Mouse (Mus musculus): Measurements from ENCODE around the gene Asb1.
A peak's percentile ranks its signal among the peaks of the same experiment; 100 is the strongest.

Asb1 gene

DNA sequence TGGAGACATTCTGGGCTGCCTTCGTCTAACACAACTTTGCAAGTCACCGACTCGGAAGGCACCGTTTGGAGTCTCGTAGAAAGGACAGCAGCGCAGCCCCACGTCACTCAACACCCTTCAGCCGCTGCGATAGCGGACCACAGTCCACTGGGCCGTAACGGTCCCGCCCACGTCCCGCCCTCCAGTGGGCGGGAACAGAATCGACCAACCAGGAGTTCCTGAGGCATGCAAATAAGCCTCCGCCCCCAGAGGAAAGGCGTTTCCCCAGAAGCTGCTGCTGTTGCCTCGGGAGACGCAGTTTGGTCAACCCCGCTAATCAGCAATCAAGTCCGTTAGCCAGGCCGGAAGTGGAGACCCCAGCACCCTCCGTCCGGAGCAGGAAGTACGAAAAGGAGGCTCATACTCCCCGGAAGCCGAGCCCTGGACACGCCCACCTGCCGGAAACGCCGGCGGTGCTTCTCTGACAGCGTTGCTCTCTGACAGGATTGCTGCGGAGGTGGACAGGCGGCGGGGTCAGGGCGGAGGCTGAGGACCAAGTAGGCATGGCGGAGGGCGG is at the start of gene Asb1:
Gene Asb1, plus strand, starts transcription at position 274 of the 556 bp plus-strand sequence.
- peak; percentile 97 for DNase-seq (ENCODE audit: low read depth, low spot score)

DNA sequence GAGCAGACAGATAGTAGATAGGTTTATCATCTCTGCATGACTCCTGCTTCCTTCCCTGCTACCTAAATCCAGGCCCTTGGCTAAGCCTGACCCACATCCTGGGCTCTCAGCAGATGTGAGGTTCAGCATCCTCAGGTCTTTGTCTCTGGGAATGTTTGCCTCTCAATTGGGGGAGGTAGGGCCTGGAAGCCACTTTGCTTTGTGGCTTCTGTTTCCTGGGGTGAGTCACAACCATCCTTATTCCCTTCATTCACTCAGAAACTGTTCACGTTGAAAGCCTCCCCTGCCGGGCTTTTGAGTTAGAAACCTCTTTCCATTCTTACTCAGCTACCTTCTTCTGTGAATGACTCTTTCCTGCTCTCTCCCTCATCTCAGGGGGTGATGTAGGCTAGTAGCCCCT is 47.6 kb upstream of the Asb1 start:
- DNase-seq (ENCODE audit: low read depth, low spot score) = no peak

DNA sequence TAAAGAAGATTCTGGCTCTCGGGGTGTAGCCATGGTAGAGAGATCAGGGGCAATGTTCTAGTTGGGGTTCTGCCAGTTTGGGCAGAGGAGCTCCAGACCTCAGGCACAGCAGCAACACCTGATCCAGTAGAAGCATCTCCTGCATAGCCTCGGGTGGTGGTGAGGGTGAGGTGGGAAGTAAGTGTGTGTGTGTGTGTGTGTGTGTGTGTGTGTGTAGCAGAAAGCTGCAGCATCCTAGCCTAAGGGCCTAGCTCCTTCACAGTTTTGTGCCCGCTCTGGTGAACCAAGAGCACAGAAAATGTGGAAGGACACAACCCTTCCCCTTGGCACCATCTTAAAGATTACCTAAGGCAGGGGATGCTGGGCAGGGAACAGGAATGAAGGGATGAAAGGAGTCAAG is 46.4 kb upstream of the Asb1 start:
- DNase-seq (ENCODE audit: low read depth, low spot score) = no peak

DNA sequence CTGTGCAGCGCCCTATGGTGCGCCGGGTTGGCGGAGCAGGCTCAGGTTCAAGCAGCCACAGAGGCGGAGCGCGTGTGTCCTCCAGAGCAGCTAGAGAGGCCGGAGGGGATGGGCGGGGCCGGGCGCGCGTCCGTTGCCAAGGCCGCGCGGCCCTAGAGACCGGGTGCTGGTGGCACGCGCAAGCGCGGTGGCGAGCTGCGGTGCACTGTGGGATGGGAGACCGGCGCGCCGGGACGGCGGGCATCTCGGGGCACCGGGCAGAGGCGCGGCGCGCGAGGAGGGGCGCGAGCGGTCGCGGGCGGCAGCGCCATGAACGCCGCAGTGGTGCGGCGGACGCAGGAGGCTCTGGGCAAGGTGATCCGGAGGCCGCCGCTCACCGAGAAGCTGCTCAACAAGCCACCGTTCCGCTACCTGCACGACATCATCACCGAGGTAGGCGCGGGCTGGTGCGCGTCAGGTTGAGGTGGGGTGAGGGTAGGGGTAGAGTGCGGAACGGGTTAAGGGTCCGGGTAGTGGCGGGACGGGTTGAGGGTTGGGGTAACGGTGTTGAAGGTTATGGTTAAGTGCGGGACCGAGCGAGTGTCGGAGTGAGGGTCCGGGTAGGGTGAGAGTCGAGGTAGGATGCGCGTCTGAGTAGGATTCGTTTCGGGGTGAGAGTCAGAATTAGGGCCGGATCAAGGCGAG is 45.7 kb upstream of the Asb1 start, which contains the start of gene Traf3ip1:
Gene Traf3ip1, plus strand, starts transcription at position 191 of the 684 bp plus-strand sequence.
- DNase-seq (ENCODE audit: low read depth, low spot score) = peak; percentile 90

DNA sequence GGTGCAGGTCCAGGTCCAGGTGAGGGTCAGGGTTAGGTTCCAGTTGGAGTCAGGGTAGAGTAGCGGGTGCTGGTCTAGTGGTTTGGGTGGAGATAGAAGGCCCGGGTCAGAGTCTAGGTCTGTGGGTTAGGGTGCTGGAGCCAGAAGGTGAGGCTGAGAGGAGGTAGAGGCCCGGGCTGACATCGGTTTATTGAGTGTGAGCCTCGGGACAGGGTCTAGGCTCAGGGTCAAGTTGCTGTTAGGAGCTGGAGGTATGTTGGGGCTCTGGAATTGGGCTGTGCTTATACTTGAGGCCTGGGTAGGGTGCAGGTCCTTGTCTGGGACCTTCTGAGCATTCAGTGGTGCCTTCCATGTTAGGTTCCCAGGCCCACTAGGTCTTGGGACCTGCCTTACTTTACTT is 45.0 kb upstream of the Asb1 start:
- DNase-seq (ENCODE audit: low read depth, low spot score) = no peak

DNA sequence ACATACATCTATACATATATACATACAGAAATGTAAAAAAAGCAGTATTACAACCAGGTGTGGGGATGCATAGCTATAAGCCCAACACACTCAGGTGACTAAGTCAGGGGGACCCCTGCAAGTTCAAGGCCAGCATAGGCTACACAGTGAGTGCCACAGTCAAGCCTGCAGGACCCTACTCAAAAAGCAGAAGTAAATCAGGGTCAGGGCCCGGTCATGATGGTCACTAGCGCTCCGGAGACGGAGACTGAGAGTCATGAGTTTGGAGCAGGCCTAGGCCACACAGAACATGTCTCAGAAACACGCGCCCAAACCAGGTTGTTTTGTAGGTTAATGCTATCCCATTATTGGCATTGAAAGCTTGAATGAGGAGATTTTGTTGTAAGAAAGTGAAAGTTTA is 41.8 kb upstream of the Asb1 start:
- no peak for DNase-seq (ENCODE audit: low read depth, low spot score)

DNA sequence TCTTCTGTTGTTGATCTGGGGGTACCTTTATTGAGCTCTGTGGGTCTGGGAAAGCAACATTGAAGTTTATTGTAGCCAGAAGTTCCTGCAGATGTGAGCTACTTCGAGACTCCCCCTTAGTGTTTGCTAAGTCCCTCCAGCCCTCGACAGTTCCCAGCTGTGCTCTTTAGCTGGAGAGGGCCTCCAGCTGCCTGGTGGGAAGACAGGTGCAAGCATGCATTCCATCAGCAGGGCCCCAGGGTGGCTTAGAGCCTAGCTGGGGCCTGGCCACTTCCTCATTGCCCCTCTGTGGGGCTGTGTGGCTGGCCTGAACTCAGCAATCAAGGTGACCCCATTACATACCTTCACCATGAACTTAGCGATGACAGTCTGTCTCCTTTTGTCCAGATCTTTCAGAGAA is 35.7 kb upstream of the Asb1 start:
- no peak for DNase-seq (ENCODE audit: low read depth, low spot score)

DNA sequence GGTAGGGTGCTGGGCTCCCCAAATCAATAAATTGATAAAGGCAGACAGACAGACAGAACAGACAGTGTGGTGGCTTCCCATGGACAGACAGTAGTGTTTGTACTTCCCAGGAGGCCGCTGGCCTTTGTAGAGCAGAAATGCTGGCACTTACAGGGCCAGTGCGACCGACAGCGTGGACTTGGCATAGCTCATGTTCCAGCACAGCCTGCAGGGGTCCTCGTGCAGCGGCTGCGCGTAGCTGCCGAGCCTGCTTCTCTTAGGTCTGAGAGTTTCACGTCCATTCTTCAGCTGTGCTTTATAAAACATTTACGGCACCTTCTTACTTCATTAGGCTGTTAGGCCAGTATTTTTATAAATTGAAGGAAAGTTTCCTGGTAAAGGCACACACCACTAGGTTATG is 25.4 kb upstream of the Asb1 start:
- no peak for DNase-seq (ENCODE audit: low read depth, low spot score)

DNA sequence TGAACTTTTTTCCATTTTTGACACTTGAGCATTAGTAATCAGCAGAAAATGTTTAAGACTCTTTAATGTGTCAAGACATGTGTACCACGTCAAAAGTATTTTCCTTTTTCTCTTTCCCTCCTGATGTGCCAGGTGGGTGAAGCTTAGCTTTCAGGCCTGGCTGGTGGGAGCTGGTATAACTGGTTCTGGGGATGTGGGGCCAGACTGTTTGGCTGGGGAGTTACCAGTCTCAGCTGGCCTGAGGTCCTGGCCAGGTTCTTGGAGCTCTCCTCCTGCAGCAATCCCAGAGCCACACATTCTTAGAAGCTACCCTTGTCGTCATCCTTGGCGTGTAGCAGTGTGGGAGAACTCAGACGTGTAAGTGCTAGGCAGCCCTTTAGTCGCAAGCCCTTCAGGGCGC is 24.7 kb upstream of the Asb1 start:
- DNase-seq (ENCODE audit: low read depth, low spot score) = no peak

DNA sequence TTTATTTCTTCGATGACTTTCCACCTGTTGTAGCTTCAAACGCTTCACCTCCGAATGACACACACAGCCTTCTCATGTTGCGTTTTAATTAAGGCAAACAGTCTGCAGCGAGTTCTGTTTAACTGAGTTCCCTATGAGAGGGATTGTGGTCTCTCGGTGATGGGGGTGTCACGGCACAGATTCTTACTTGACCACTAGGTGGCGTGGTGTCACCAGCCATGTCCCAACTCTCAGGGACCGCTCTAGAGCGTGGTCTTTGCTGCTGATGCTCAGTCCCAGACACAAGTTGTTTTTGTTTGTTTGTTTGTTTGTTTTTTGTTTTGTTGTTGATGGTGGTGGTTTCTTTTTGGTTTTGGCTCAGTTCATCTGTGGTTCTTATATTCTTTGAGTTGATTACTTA is 16.6 kb upstream of the Asb1 start:
- peak; percentile 44 for DNase-seq (ENCODE audit: low read depth, low spot score)

DNA sequence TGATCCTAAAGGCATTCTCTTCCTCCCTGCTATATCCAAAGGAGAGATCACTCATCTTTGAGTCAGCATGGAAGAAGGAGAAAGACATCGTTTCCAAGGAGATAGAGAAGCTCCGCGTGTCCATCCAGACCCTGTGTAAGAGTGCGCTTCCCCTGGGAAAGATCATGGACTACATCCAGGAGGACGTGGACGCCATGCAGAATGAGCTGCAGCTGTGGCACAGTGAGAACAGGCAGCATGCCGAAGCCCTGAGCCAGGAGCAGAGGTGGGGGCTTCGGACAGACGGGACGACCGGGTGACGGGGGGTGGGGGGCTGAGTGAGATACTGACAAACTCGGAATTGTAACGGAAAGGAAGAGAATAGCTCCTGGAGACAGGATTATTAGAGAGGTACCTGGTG is 14.5 kb upstream of the Asb1 start:
- DNase-seq (ENCODE audit: low read depth, low spot score) = no peak

DNA sequence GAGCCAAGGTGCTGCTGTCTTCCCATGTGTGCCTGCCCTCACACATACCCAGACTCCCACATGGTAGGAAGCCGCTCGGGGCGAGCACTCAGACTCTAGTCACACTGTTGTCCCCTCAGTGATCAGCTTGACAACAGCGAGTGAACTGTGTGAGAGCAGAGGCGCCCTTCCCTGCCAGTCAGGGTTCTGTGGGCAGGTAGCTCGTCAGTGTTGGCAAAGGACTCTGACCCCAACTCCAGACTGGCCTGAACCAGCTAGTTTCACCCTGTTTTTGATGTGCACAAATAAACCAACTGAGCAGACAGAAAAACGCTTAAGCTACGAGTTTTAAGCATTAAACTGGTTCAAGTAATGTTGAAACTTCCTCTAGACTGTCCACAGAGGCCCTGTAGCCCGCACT is 10.2 kb upstream of the Asb1 start:
- no peak for DNase-seq (ENCODE audit: low read depth, low spot score)

DNA sequence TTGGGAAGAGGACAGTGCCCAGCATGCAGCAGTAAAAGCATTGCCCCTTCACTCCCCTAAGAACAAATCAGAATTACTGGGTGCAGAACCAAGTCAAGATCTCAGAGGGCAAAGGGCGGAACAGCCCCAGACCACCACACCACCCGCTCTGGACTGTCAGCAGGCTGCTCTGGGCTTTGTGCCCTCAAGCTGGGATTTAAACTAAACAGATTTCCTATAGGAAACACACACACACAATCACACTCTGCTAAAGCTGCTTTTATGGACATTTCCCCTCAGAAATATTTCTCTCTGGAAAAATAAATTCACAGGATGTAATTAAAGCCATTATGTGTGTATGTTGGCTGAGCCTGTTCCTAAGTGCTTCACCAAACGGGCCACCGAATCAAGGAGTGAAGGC is 8.1 kb upstream of the Asb1 start:
- DNase-seq (ENCODE audit: low read depth, low spot score) = no peak

DNA sequence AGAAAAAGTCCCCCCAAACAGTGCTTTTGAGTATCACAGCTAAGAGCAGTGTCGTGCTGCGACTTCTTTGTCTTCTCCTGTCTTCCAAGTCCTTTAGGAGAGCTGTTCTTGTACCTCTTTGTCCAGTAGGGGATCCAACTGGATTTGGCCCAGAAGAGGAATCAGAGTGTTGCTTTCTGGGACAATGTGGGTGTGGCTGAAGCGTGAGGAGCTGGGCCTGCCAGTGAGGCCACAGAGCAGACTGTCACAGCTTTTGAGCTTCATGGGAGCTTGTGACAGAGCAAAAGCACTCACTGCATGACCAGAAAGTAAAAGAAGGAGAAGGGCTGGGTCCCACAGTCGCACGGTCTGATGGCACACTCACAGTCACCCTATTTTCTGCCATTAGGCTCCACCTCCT is 7.5 kb upstream of the Asb1 start:
- peak; percentile 13 for DNase-seq (ENCODE audit: low read depth, low spot score)

DNA sequence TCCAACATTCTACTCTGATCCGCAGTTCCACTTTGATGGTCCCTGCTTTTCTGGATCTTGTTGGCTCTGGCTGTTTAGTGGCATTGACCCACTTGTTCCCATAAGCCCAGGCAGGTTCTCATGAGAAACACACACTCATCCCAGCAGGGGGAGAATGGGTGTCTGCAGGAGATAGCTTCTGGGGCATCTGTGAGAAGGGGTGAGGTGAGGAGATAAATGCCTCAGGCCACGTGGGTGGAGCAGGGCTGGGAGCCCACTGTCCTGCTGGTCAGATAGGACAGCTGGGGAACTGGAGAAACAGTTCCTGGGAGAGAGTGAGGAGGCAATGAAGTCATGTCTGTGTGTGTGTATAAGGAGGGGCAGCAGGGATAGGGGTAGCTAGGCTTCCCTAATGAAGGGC is 6.9 kb upstream of the Asb1 start:
- DNase-seq (ENCODE audit: low read depth, low spot score) = peak; percentile 17

DNA sequence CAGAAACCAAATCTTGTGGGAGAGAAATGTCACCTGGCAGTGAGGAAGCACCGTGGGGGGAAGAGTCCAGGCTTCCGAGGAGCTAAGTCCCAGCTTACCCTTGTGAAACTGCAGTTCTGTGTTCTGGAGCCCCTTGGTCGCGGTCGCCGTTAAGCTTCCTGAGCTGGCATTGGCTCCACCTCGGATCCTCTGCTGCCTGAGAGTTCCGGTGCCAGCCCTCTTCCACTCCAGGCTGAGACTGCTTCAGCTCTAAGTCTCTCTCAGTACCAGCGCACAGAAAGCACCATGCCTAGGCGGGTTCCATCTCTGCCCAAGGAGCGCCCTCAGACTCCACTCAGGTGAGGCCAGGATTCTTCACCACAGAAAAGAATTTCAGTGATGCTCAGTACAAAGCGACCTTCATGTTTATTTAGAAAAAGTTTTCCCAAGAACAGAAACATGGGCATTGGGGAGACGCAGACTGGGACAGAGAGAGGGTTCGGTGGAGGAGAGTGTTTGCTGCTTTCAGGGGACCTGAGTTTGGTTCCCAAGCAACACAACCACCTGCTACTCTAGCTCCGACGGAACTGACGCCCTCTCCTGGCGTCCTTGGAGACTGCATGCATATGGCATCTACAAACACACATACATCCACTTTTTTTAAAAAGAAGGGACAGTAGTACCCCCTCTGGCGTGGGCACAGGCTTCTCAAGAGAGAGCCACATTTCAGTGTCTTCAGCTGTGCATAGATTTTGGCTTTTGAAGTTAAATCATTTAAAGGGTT is 6.2 kb upstream of the Asb1 start:
- no peak for DNase-seq (ENCODE audit: low read depth, low spot score)

DNA sequence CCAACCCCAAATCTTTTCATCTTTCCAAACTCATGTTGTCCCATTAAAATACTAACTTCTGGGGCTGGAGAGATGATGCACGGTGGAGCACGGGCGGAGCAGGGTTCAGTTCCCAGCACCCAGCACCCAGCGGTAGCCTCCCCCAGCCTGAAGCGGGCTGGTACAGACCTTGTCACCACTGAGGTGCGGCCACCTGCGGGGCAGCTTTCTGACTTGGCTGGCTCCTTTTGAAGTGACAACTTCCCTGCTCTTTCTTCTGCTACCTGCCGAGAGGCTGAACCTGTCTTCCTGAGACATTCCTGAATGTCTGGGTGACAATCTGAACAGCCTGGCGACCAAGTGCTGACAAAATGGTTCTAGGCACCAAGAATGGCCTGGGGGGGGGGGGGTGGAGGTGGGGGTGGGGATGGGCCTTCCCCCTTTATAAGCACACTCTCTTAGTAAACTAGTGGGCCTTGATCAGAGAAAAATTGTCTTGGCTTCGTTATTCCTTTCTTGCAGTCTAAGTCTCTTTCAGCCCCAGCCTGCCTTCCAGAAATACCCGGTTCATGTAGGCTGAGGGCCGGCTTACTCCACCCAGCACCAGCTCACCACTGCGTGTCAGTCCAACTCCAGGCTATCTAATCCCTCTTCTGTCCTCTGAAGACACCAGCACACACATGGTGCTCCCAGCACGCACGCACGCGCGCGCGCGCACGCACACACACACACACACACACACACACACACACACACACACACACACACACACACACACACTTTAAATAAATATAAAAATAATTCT is 2.4 kb upstream of the Asb1 start:
- no peak for DNase-seq (ENCODE audit: low read depth, low spot score)

DNA sequence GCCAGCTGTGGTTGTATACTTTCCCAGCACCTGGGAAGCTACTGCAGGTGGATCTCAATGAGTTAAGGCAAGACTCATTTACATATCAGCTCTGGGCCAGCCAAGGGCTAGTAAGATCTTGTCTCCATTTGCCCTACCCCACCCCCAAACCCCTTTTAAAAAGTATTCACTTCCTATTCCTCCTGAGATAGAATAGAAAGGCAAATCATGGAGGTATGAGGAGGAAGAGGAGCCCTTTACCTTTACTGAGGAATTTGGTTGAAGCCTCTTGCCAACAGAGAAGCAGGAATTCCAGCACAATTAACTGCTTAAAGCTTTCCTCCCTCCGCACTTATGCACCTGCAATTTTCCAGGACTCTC is 1.8 kb upstream of the Asb1 start:
- DNase-seq (ENCODE audit: low read depth, low spot score) = no peak

DNA sequence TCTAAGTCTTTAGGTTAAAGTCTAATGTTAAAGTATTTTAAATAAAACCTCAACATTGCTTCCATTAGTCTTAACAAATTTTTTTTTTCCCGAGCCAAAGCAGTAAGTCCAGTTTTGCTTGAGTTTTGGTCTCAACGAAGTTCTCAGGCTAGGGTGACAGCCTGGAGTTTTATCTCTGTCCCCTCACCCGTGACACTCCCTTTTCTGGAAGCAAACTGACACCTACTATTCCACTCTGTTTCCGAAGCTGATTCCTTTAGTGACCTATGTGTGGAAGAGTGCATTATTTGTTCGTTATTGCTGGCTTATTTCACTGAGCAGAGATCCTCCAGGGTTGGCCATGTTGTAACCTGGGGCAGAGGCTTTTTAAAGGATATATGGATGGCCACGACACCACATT is 1.1 kb upstream of the Asb1 start:
- DNase-seq (ENCODE audit: low read depth, low spot score) = no peak

DNA sequence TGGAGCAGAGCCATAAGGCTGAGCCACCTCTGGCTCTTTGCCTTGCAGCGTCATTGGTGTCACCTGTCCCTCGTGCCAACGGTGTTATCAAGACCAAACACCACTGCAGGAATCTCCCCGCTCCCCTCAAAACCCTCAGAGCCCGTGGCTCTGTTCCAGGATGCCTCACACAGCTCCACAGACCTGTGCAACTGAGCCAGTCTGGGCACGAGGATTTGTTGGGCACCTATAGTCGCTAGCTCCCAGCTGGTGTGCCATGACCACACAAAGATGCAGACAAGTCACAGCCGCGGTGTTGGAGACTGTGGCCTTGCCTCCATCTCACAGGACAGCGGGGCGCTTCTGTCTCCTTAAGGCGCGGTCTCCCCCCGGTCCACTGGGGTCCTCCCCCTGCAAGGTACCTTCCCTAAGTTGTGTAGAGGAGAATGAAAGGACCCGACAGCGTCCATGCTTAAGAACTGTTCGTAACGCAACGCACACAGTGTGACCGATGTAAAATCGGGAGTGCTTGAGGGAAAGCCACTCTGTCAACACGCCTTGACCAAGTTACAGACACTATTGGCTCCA is 557 bp upstream of the Asb1 start:
- DNase-seq (ENCODE audit: low read depth, low spot score) = peak; percentile 46

DNA sequence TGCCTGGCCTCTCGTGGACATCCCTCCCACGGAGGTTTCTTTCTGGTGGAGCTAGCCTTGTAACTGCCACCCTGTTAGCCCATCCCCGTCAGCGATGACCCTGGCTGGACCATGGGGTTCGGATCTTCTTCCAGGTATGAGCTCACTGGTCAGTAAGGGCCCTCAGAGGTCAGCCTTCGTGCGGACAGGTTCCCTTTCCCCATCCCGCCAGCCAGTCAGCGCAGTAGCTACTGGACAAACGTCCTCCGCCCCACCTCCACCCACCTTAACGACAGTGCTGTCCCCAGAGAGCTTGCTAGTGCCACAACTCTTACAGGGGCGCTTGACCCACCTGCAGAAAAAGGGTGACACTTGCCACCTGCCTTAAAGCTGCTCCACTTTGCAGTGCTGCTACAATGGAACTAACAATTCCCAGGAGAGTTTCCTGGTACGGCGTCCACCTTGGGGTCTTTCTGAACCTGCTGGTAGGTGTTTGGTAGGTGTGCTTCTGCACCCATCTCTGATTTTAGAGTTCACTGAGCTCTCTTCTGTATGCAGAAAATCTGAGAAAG is 773 bp downstream of the Asb1 start:
- DNase-seq (ENCODE audit: low read depth, low spot score) = peak; percentile 20

DNA sequence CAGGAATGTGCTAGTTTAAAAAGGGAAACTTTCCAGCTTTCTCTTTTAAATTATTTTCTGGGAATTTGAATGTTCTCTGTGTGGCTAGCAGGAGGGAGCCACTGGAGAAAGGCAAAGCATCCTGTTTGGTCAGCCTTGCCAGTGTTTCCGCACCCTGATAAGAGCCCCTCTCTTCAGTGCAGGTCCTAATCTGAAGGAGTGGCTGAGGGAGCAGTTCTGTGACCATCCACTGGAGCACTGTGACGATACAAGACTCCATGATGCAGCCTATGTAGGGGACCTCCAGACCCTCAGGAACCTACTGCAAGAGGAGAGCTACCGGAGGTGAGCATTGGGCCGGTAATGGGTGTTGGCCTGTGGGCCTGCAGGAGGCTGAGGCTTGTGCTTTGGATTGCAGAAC is 3.6 kb downstream of the Asb1 start:
- no peak for DNase-seq (ENCODE audit: low read depth, low spot score)
